Mouse (Mus musculus) E14TG2a.4 (cell line): ENCODE results near the gene Pitpnm1.

Experiments
- CTCF ChIP-seq: conservative IDR thresholded peaks from 2 replicates; pipeline ENCODE4 v1.5.1; 2014; ENCODE audit warnings: low read length
- NANOG ChIP-seq: IDR thresholded peaks from 2 replicates; pipeline ENCODE4 v1.6.1; 2014; ENCODE audit warnings: borderline replicate concordance, low read length, mixed read lengths
- POU5F1 ChIP-seq: IDR thresholded peaks from 2 replicates; pipeline ENCODE4 v1.6.1; 2014; ENCODE audit warnings: low read length, borderline replicate concordance

GRCm38 (mm10) chr19:4083316-4083715, 16.5 kb upstream of the Pitpnm1 start:
- no peak for TF ChIP-seq CTCF
- no peak for TF ChIP-seq POU5F1
- TF ChIP-seq NANOG = no peak
